Mouse (Mus musculus): ENCODE measurements around the gene Celf2.

DNA sequence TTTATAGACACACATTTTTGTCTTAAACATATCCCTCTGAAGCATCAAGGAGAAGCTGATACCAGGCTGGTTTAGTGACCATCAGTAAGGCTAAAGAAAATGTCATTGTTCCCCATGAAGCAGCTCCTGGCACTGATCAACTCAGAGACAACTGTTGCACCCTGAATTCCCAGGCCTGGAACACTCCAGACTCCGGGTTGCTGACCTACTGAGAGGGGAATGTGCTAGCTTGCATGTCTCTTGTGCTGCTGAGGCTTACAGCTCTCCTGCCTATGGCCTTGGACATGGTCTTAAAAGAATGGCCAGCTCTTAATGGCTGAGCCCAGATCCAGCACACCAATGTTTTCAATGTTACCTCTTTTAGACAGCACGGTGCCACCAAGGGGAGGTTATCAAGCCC is 970.9 kb downstream of the Celf2 start:
- TF ChIP-seq CTCF (IDR thresholded peaks at IDR 0.05; ENCODE audit: low read depth, low read length): no peak
- no peak for TF ChIP-seq POLR2A (IDR thresholded peaks at IDR 0.05; ENCODE audit: borderline replicate concordance, low read depth, low read length)

Measured in bone marrow macrophage, adult 2 months (primary cell).